Mouse (Mus musculus) olfactory bulb, adult 2 months (tissue): ENCODE data around the gene Dars.

Experiments used
- CTCF ChIP-seq: fragments of 200-500 bp; IDR thresholded peaks from 2 replicates; pipeline ENCODE4 v1.5.1; 2012; ENCODE audit warnings: low read depth, mild to moderate bottlenecking, low read length, moderate library complexity; ENCODE audit not compliant: insufficient read depth
- POLR2A ChIP-seq: fragments of 200-500 bp; IDR thresholded peaks from 2 replicates; pipeline ENCODE4 v1.6.1; 2012; ENCODE audit warnings: mild to moderate bottlenecking, low read depth, low read length, moderate library complexity; ENCODE audit not compliant: insufficient read depth

DNA sequence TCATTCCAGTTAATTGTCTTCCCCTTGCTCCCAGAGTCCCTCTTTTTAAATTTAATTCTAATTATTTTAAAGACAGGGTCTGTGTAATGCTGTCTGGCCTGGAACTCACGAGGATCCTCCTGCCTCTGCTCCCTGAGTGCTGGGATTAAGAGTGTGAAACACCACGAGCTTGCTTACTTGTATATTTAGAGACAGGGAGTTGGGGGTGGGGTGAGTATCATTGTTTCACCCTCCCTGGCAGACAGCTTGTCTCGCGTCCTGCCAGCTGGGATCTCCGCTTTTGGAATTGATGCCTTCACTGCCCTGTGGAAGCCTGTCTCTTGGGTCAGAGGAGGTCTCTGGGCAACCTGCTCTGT is 343 bp upstream of the Dars start:
- no peak for TF ChIP-seq CTCF
- TF ChIP-seq POLR2A: no peak
